Mouse (Mus musculus) olfactory bulb, adult 2 months (tissue): ENCODE results near the gene Unc5cl.

ENCODE experiments used
- CTCF ChIP-seq: fragments of 200-500 bp; IDR thresholded peaks from 2 replicates; pipeline ENCODE4 v1.5.1; 2012; ENCODE audit warnings: low read depth, mild to moderate bottlenecking, low read length, moderate library complexity; ENCODE audit not compliant: insufficient read depth
- POLR2A ChIP-seq: fragments of 200-500 bp; IDR thresholded peaks from 2 replicates; pipeline ENCODE4 v1.6.1; 2012; ENCODE audit warnings: mild to moderate bottlenecking, low read depth, low read length, moderate library complexity; ENCODE audit not compliant: insufficient read depth

DNA sequence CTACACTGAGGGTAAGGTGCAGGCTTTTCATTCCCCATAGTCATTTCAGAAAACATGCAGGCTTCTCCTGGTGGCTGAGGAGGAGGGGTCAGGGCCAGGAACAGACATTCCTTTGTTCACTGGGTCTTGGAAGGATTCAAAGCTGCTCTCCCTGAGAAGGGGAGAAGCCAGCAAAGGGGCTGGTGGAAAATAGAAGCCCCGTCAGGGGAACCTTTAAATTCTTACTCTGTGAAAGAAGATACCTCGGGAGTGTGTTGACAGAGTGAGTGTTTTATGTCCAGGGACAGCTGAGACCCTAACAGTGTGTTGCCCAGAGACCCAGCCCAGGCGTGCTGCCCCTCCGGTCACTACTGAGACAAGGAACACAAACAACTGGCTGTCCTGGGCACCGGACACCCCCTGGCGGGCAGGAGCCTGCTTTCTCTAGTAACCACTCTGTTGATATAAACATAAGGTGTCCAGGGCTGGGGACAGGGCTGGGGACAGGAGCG is 17.2 kb upstream of the Unc5cl start:
- no peak for TF ChIP-seq CTCF
- no peak for TF ChIP-seq POLR2A
